Mouse (Mus musculus): ENCODE measurements at regions not wholly inside any gene's neighbourhood (a gene's known extent, or its start where the extent isn't known, plus 50 kb on each side); places are given as distances from the start of the nearest gene placed in this dataset.

DNA sequence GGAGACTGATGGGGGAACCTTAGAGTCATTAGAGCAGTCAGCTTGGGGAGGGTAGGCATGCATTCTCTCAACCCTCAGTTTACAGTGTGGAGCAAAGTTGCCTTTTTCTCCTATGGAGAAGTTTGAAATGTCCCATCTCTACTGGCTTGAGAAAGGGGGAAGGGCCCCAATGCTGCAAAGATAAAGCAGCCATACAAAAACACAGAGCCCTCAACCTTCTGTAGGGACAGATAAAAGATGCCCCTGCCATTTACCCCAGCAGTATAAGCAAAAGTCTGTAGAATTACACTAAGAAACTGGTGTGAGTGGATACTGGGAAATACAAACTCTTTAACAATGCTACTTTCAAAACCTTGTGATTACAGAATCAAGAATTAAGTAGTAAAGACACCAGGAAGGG lies 71.9 kb upstream of the Tmem215 start:
- no peak for DNase-seq

DNA sequence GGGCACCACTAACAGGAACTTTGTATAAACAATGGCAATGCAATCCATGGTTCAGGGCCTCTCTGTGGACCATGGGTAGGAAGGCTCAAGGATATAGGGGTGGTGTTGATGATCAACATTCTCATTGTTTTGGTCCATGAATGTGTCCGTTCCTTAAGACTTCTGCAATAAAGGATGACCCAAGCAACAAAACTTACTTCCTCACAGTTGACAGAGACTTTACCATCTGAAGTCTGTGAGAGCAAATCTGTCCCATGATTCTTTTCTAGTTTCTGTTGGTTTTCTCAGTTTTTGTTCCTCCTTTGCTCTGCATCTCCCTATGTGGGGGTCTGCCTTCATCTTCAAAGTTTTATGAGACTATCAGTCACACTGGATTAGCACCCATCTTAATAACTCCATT lies 81.8 kb upstream of the Tmem215 start:
- DNase-seq = no peak

DNA sequence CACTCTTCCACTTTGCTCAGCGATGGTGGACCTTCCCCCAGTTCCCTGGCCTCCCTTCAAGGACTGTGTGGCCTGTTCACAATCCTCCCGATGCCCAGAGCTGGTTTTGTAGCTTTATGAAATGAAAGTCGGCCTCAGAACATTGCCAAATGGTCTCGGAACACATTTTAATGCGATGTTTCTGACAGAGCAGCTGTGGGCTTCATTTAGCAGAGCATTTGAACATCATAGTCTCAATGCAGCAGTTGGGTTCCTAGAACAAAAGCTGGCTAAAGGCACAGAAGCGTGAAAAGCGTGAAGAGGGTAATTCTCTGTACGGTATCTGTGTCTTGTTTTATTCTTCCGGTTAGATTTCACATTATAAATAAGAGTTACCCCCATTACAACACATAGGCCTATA lies 86.7 kb upstream of the Tmem215 start:
- DNase-seq = peak; percentile 12 to 23

DNA sequence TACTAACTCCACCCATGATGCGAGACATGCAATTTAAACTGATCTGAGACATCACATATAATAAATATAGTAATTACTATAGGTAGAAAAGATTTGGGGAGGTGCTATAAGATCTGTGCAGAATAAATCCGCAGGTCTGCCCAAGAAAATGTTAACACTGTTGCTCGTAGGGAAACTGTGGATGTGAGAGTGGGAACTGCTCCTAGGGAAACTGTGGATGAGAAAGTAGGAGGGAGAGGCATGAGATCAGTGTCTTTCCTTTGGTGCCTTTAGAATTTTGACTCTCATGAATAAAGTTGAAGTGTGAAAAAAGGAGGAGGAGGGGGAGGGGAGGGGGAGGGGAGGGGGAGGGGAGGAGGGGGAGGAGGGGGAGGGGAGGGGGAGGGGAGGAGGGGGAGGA lies 87.3 kb upstream of the Tmem215 start:
- DNase-seq = no peak

DNA sequence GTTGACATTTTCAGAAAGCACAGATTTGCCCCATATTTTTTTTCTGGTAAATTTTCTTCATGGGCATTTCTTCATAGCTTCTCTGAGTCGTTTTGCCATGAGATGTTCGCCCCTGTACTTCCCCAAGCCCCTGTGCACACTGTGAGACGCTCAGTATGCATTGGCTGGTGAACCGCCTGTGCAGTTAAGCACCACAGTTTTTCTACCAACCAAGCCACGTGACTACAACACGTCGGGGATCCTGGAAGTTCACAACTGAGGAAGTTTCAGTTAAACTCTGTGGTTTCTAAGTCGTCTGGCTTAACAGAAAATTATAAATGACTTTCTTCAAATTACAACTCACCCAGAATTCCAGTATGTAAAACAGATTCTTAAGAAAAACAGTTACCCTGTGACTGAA lies 91.7 kb upstream of the Tmem215 start:
- DNase-seq = no peak

DNA sequence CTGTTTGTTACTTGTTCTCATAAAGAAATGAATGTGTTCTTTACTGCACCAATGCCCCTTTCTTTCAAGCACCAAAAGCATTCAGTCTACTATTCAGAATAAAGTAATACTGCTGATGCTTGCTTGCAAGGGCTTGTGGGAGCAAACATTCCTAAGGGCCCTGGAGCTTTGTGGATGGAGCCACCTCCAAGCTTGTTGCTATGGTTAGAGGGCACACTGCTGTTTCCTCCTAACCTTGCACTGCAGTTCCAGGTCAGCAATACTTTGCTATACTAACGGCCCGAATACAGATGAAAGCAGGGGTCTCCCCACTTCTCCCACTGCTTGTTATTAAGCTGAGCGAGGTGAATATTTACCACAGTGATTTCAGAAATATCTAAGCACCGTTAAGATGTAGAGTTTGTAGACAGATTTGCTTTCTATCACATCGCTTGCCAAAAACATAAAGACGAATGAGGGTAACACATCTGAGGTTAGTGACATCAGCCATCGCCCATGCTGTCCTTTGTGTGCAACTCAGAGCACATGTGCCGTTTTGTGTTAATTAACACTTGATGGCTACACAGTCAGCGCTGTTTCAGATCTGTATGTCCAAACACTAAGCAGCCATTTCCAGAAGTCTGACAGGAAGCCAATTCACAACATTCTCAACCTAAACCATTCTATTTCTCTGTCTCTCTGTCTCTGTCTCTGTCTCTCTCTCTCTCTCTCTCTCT lies 96.4 kb upstream of the Ndufb6 start:
- DNase-seq = no peak

DNA sequence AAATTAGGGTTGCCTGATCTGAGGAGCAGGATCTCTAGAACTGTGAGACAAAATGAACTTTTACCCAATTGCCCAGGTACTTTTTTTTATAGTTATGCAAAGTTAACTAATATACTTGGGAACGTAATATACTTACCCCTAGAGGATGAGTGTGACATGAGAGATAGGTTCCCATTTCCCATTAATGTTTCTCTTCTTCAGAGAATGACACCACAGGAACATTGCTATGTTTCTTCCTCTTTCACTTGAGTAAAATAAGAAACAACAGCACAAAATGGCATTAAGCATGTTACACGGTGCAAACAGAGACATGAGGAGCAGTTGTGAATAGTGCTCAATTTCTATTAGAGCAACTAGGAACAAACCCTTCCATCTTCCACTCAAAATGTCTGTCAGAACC lies 95.0 kb upstream of the Ndufb6 start:
- DNase-seq = no peak

DNA sequence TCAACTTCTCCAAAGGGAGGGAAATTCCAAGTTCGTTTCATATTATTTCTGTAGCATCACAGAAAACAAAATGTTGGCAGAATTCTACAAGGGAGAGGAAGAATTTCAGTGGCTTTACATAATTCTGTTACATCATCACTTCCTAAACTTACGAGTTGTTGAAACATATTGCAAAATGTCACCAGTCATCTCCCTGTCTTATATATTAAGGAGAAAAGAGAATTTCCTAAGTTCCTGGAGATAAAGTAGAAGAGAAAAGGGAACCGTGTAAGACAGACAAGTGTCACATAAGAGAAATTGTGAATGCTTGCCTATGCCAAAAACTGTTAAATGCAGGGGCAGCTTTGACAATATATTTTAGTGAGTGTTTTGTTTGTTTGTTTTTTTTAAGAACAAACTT lies 85.1 kb upstream of the Ndufb6 start:
- no peak for DNase-seq

DNA sequence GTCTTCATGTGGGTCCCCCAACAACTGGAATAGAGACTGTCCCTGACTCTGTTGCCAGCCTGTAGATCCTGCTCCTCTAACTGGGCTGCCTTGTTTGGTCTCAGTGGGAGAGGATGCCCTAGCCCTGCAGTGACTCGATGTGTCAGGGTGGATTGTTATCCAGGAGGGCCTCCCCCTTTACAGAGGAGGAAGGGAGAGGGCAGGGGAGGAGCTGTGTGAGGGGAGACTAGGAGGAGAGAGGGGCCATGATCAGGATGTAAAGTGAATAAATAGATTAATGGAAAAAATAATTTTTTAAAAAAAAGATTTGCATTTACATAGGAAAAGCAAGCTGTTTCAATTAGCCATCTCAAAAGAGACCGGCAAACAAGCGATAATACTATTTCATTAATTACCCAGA lies 80.1 kb upstream of the Ndufb6 start:
- DNase-seq = no peak

DNA sequence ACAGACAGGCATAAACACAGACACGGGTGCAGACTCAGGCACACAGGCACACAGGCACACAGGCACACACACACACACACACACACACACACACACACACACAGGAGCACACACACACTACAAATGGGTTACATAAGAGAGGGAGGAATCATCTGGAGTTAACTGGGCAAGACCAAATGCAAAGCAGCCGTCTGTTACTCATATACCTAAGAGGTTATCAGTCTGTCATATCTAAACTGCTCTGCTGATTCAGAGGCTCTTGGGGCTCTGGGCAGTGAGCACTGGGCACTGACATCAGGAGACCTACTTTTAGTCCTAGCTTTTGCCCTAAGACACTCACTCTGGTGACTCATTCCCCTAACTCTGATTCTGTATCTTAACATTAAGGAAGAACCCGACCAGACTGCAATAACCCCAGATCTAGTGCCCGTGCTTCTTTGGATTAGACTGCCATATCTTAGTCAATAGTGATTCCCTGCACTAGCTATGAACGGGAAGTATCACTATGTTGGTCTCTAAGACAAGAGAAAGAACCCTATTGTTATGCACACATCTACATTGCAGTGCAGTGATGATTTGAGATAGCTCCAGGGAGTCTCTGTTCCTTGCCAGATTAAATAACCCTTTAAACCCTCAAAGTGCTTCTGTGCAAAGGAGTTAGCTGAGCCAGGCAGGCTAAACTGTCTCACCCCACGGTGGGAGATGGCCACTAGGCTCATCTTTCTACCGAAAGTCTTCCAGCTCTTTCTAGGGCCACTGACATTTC lies 78.0 kb upstream of the Ndufb6 start:
- DNase-seq = no peak

DNA sequence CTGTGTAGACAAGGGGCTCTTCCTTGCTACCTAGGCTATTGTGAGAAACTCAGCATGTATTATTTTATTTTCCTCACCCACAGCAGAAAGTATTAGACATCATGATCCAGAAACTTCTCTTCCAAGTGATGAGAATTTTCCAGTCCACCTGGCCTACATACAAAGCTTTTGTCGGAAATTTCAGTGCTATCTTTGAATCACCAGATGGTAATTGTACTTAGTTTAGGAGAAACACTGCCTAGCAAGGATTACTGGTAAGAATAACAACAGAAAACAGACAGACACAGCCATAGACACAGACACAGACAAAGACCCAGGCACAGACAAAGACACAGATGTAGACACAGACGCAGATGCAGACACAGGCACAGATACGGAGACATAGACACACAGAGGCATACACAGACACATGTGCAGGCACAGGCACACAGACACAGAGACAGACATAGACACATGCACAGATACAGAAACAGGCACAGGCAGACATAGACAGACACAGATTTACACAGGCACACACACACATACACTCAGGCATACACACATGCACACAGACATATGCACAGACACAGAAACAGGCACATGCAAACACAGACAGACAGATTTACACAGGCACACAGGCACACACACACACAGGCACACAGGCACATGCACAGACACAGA lies 76.7 kb upstream of the Ndufb6 start:
- peak in 1 of 2 experiments; percentile 4 for DNase-seq

DNA sequence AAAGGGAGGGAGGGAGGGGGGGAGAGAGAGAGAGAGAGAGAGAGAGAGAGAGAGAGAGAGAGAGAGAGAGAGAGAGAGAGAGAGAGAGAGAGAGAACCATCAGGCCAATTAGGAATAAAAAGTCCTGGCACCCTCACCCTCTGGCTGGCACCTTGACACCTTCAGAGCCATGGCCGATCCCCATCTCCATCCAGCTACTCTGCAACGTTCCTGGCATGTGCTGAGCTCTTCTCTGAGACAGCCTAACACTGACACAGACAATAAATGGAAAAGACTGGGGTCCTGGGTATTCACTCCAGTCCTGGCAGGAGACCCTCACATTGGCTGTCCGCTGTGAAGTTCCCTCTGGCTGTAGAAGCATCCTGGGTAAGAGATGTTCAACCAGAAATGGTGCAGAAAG lies 75.2 kb upstream of the Ndufb6 start:
- no peak for DNase-seq

DNA sequence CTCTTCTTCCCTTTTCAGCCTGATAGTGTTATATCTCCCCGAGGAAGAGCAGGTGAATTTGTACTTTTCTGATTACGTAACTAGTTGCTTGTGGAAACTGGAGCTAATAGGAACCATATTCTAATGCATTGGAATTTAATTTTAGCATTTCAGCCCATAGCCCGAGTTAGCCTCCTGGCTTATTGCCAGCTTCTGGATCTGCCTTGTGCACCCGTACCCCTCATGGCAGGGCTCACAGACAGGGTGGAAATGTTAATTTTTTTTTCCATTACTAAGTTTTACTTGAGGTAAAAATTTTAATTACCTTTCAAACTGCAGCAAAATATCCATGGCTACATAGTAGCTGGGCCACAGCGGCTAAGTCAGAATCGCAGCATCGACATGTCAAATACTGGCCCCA lies 72.4 kb upstream of the Ndufb6 start:
- no peak for DNase-seq

DNA sequence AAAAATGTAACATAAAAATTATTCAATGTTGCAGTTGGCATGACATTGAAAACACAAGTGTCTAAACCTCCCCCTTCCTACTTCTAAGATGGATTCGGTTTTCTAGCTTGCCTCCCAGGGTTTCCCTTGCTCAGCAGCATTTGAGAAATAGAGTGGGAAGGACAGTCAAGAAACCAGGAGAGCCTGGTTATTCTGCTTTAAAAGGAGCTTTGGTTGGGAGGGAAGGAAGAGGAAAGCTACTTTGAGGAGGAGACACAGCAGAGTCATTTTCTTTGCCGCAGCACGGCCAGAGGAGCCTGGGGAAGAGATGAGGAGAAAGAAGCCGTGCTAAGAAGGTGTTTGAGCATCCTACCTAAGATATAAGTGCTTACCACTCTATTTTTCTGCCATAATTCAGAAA lies 71.9 kb upstream of the Ndufb6 start:
- DNase-seq = no peak

DNA sequence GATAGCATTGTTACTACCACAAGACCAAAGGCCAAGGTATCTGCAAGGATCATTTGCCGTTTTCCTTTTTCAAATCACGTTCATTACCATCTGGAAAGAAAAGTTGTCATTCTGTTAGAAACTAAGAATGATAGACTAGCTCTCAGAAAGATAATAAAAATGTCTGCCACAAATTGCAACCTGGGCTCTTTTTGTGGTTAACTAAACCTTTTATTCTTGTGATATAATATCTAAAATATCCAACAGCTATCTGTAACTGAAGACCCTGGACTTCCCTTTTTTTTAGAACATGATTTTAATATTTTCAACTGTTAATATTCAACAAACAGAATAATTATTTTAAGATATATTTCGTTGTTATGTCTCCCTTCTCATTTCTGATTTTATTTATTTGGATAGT lies 66.6 kb upstream of the Ndufb6 start:
- DNase-seq = no peak

DNA sequence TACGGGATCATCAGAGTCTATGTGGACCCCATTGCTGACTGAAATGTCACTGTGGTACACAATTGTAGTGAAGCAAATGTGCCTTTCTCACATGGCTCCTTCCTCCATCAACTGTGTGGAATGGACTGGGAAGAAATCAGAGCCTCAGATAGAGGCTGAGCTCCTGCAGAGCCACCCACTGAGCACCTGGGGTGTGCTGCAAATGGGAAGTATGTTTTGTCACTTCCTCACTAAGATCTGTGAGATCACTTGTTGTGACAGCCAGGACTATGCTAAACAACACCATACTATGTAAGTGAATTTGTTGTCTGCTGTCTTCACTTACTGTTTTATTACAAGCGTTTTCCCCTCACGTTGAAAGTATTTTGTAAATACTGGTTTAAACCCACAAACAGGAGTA lies 63.0 kb upstream of the Ndufb6 start:
- no peak for DNase-seq

DNA sequence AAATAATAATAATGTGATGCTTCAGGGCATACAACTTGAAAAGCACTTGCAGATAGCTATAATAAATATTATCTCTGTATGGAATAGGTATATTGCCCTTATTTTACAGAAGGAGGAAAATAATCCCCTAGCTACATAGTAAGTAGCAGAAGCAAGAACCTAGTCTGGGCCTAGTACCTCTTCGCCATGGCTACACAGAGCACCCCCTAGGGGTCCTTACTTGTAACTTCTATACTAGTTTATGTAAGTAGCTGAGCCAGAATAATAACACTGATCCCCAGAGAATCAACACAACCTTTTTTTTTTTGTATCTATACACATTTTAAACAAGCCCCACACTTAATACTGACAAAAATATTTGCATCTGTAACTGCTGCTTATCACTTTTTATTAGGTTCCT lies 55.6 kb upstream of the Ndufb6 start:
- DNase-seq = no peak

DNA sequence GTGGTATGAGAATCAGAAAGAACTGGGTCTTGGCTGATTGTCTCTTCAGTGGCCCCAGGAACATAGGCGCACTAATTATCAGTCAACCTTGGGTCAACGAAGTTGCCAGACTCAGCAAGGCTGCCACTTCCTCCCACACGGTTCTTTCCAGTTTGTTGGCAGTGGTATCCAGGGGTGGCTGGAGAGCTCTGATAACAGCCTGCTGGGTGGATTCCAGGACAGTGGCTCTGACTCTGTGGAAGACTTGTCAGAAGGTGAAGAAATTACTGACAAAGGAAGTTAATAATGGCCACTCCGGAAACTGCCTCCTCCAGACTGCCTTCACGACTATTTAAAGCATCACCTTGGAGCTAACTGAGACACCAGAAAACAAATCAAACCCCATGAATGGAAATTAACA lies 50.5 kb upstream of the Ndufb6 start:
- DNase-seq = no peak

All from layer of hippocampus, postnatal 36 days (tissue).